8 mouse cellular contexts compared by ENCODE assay signal in genomic region chr2:61453490-61454281, GRCm38 (mm10).
DNase-seq lines count a peak whose midpoint lies in the region; ATAC-seq and TF ChIP-seq lines count a peak whose summit lies in the region.

No protein-coding gene starts in this region.

- H3K4me3 ChIP-seq in ES-E14 (ENCODE audit: insufficient read depth in 1 of 2, low read depth in 1 of 2, low read length in 2 of 2, poor library complexity in 1 of 2, severe bottlenecking in 1 of 2): no peak overlapping the region
- H3K4me3 ChIP-seq in forebrain, embryonic 13.5 days: peak overlapping the region; percentile 31
- peak overlapping the region; percentile 18; the same call in 1 of the 2 replicates for H3K4me3 ChIP-seq in neural tube, embryonic 11.5 days (ENCODE audit: low read depth, low read length)
- no peak overlapping the region for H3K4me3 ChIP-seq in thymus, adult 2 months (ENCODE audit: control insufficient read depth, insufficient read depth, low read length)

- no peak overlapping the region for H3K9ac ChIP-seq in ES-E14 (ENCODE audit: insufficient read depth, low read depth, low read length, poor library complexity, severe bottlenecking)
- peak overlapping the region; percentile 43; the same call in 1 of the 2 replicates for H3K9ac ChIP-seq in forebrain, embryonic 13.5 days
- no peak overlapping the region for H3K9ac ChIP-seq in neural tube, embryonic 11.5 days (ENCODE audit: low read length)

- H3K4me1 ChIP-seq in ES-E14 (ENCODE audit: control insufficient read depth in 2 of 2, insufficient read depth in 2 of 2, low read length in 2 of 2, poor library complexity in 1 of 2): peaks cover 0 to 2% of the 10 kb centered on the region in 2 experiments; a peak in 1 of 4 replicates
- H3K4me1 ChIP-seq in forebrain, embryonic 13.5 days: 0 out of 2 replicates have a peak, but pooled peaks cover 3% of the 10 kb centered on the region
- H3K4me1 ChIP-seq in neural tube, embryonic 11.5 days (ENCODE audit: control insufficient read depth, insufficient read depth, low read length): no peaks in the 10 kb centered on the region
- no peaks in the 10 kb centered on the region for H3K4me1 ChIP-seq in thymus, adult 2 months (replicated peaks; ENCODE audit: control insufficient read depth, insufficient read depth, low read length)

- WGBS in forebrain, embryonic 13.5 days: 61% methylated on average over 14 of the region's 14 CpGs
- WGBS in neural tube, embryonic 11.5 days: 43% methylated on average over 14 of the region's 14 CpGs
- WGBS in thymus, adult 2 months: 77% methylated on average over 14 of the region's 14 CpGs

- no peak for TF ChIP-seq POLR2A in thymus, adult 2 months (IDR thresholded peaks at IDR 0.05; ENCODE audit: control insufficient read depth, extremely low read depth, insufficient read depth, low read length, poor library complexity)

- in situ Hi-C loops in ES-E14 (cut with MboI; ENCODE audit: low sequenced_read_pairs in 2 of 2, unreplicated experiment in 2 of 2): loop anchor here in 1 of 2 experiments (25.0 kb wide), 1 partner anchor 716 kb away; no protein-coding TSS in a partner anchor

- TF ChIP-seq CTCF in thymus, adult 2 months (IDR thresholded peaks at IDR 0.05; ENCODE audit: borderline replicate concordance, control insufficient read depth, extremely low read depth, insufficient read depth, low read length, poor library complexity): no peak

- H3K36me3 ChIP-seq in ES-E14 (ENCODE audit: control insufficient read depth, insufficient read depth, low read length, poor library complexity, severe bottlenecking): no peaks in the 10 kb centered on the region
- no peaks in the 10 kb centered on the region for H3K36me3 ChIP-seq in forebrain, embryonic 13.5 days (ENCODE audit: poor library complexity, severe bottlenecking)
- no peaks in the 10 kb centered on the region for H3K36me3 ChIP-seq in neural tube, embryonic 11.5 days (ENCODE audit: control insufficient read depth, insufficient read depth, low read length)
- H3K36me3 ChIP-seq in thymus, adult 2 months (ENCODE audit: control insufficient read depth, insufficient read depth, low read length): no peaks in the 10 kb centered on the region

- no peak overlapping the region for H3K27ac ChIP-seq in ES-E14 (ENCODE audit: insufficient read depth, low read depth, low read length, poor library complexity, severe bottlenecking)
- no peak overlapping the region for H3K27ac ChIP-seq in forebrain, embryonic 13.5 days
- 0 out of 2 replicates have a peak overlapping the region, but pooled peaks have one; percentile 41 for H3K27ac ChIP-seq in neural tube, embryonic 11.5 days (ENCODE audit: low read depth, low read length)
- no peak overlapping the region for H3K27ac ChIP-seq in thymus, adult 2 months (ENCODE audit: control insufficient read depth, insufficient read depth, low read length)

- no peak for DNase-seq in ES-E14 (ENCODE audit: low read depth, low spot score)
- DNase-seq in heart, postnatal 25 days (ENCODE audit: low spot score): peak; percentile 42
- peak; percentile 32 to 60 for DNase-seq in kidney, postnatal 4 days
- DNase-seq in neural tube, embryonic 11.5 days (ENCODE audit: low spot score): peak; percentile 56
- no peak for DNase-seq in thymus, postnatal 0 days (ENCODE audit: low spot score)
- DNase-seq in thymus, adult 2 months: no peak

- peaks cover 21% of the 10 kb centered on the region for H3K27me3 ChIP-seq in forebrain, embryonic 13.5 days
- H3K27me3 ChIP-seq in neural tube, embryonic 11.5 days (ENCODE audit: control insufficient read depth, insufficient read depth, low read length): no peaks in the 10 kb centered on the region
- no peaks in the 10 kb centered on the region for H3K27me3 ChIP-seq in thymus, adult 2 months (ENCODE audit: control insufficient read depth, insufficient read depth, low read length)

- H3K9me3 ChIP-seq in ES-E14 (ENCODE audit: control insufficient read depth, insufficient read depth, low read depth, low read length): no peaks in the 10 kb centered on the region
- H3K9me3 ChIP-seq in forebrain, embryonic 13.5 days (replicated peaks): no peaks in the 10 kb centered on the region
- H3K9me3 ChIP-seq in neural tube, embryonic 11.5 days (ENCODE audit: control insufficient read depth, low read length): no peaks in the 10 kb centered on the region

- peak overlapping the region; percentile 56 for H3K4me2 ChIP-seq in forebrain, embryonic 13.5 days
- peak overlapping the region; percentile 39 for H3K4me2 ChIP-seq in neural tube, embryonic 11.5 days (ENCODE audit: low read depth)

- intact Hi-C loops in heart, postnatal 25 days (cut with DNase I): loop anchor here (1.0 to 5.0 kb wide), 4 partner anchors 51 to 732 kb away; no protein-coding TSS in a partner anchor

- peak; percentile 57 for ATAC-seq in cerebellum, adult (ENCODE audit: insufficient number of reproducible peaks, low FRiP score, low TSS enrichment)
- ATAC-seq in forebrain, embryonic 13.5 days: peak; percentile 17; the same call in 1 of the 2 replicates
- peak; percentile 64 for ATAC-seq in neural tube, embryonic 11.5 days (ENCODE audit: insufficient read depth, low FRiP score, low TSS enrichment)

TF ChIP-seq in ES-E14, 5 proteins besides CTCF, POLR2A, EP300 and RAD21:
- no peak for TF ChIP-seq ZC3H11A (IDR thresholded peaks at IDR 0.05; ENCODE audit: borderline replicate concordance, low read depth, low read length)
- TF ChIP-seq ZNF384 (IDR thresholded peaks at IDR 0.05; ENCODE audit: low read depth, low read length): peak; percentile 52; the same call in 1 of the 2 replicates

Comparison
In these comparisons a context has a peak if more than half of its experiments do, and no peak if none do; other contexts are left out.
1. DNase-seq: peak in heart, postnatal 25 days (single experiment), kidney, postnatal 4 days (2 of 2) and neural tube, embryonic 11.5 days (single experiment); none in ES-E14 (single experiment), thymus, postnatal 0 days (single experiment) and thymus, adult 2 months (single experiment).
2. H3K4me3 ChIP-seq: peak in forebrain, embryonic 13.5 days (single experiment) and neural tube, embryonic 11.5 days (single experiment); none in ES-E14 (0 of 2) and thymus, adult 2 months (single experiment).
3. Peak in every context shown above with its lines, with median percentiles within 50 percentile points of each other: ATAC-seq.